Mouse (Mus musculus) spleen, embryonic (tissue): ENCODE data around the gene Gm17190.
"Not testable (repeated sequence)": the region's sequence is repeated elsewhere in the genome, so short reads cannot be mapped to it uniquely, and the experiment has no call there.

ENCODE experiments used
- CTCF ChIA-PET: fragments of 350-600 bp; sonication (Branson Sonifier 250); formaldehyde crosslinking; loops from one replicate; lab custom pipeline; 2022; lab: Charles Lee

The Gm17190 gene

DNA sequence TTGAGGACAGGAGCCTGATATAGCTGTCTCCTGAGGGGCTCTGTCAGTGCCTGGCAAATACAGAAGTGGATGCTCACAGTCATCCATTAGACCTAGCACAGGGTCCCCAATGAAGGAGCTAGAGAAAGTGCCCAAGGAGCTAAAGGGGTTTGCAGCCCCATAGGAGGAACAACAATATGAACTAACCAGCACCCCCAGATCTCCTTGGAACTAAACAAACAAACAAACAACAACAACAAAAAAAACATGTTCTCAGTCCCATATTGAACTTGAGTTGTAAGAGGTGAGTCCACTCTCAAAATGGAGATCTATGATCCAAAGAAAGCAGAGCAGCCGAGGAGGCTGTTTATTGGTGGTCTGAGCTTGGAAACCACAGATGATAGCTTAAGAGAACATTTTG lies at the start of gene Gm17190:
Gm17190 (plus strand) TSS at position 301 of the 400 bp plus-strand sequence.
- CTCF ChIA-PET = not testable (repeated sequence)

DNA sequence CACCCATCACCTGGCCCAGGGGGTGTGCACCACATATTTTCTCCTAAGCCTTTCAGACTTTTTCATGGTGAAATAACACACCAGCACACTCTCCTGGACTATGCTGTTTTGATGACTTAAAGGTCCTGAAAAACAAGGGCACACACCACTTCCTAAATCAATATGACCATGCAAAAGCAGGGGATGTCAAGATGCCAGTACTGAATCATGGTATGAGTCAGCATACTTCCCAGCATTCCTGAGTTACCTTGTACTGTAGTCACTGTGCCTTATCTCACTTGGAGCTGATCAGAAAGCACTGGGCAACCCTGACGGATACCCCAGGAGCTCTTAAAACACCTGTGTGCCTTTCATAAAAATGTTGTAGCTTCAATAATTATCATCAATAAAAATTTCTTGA lies 42.3 kb upstream of the Gm17190 start:
- CTCF ChIA-PET = no interaction called here

DNA sequence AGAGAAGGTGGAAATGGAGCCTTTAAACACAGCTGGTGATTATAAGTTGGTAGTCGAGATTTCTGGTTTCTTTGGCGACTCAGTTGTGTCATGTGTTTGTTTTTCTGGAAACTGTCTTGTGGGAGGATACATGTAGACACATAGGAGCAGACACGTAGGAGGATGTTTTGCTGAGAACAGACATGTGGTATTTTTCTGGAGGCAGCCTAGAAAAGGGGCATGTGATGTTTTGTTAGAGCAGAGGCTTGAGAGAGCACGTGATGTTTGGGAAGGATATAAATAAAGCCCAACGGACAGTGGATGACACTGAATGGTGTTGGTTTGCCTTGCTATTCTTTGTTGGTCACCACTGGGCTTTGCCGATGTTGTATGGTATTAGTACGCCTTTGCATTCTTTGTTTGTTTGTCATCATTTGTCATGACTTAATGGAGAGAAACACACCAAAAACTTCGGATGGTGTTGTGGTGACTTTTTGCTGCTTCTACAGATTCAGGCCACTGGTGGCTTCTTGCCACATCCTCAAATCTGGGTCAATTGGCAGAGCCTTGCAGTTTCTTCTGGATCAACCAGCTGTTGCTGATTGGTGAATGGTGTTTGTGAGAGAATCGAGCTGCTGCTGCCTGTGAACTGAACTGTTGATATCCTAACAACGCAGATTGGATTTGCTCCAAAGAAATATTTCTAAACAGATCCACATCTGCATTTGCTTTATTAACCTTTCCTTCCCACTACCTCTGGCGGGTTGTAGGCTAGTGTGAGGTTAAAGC lies 41.4 kb upstream of the Gm17190 start:
- CTCF ChIA-PET = no interaction called here

DNA sequence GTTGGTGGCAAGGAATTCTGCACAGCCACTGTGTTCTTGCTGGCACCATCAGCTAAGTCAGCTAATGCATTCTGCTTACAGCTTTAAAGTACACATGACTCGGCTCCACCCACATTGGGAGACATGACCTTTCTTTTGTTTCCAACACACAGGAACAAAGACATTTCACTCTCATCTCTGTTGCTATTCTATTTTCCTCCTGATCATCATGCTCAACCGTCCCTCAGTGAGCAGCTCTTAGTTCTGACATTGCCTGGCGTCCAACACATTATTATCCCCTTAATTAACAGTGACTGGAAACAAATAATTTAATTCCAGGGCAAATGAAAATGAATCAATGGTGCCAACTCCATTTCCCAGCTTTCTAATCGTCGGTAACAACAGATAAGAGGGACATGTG lies 36.5 kb upstream of the Gm17190 start:
- CTCF ChIA-PET = no interaction called here

DNA sequence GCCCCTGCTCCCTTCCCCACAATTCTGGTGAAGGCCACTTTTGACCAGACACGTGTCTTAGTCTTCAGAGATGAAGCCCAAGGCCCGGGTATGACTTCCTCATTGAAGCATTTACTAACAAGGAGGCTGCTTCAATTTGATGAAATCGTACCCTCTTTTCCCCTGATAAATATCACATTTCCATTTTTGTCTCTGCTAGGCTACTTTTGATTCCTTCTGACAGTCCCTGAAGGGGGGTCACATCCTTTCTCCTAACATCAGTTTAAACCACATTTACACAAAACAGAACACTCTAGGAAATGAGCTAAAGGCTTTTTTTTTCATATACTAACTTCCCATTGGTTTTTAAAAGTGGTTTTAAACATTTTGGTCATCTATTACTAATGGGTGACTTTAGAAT lies 29.1 kb upstream of the Gm17190 start:
- CTCF ChIA-PET = interaction anchor here (0.7 kb wide), 1 partner anchor 13 kb away, joined by 27 read pairs; no protein-coding TSS in a partner anchor

DNA sequence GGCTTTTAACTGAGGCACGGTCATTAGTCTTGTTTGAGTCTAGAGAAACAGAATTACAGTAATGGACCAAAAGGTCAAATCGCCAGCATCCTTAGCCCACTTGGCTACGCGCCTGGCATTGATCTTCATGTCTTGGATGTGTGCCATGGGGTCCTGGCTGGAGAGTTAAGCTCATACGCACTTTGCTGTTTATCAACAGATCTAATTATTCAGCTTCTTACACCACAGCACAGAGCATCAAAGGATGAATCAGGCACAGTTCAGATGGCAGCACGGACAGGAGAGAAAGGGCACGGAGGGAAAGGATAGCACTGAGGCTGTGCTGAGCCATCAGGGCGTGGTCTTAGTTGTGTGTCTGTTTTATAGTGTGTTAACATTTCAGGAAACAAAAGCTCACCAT lies 8.3 kb upstream of the Gm17190 start:
- CTCF ChIA-PET = no interaction called here

DNA sequence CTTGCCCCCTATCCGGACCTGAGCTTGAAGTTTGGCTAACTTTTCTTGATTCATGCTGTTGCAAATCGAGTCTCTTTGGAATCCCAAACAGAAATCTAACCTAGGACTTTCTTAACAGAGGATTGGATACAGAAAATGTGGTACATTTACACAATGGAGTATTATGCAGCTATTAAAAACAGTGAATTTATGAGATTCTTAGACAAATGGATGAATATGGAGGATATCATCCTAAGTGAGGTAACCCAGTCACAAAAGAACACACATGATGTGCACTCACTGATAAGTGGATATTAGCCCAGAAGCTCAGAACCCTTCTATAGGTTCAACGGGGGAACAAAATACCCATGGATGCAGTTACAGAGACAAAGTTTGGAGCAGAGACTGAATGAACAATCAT lies 578 bp upstream of the Gm17190 start, which contains the start of gene Gm20075:
Gm20075 (minus strand) TSS at position 101 of the 400 bp plus-strand sequence.
- CTCF ChIA-PET = not testable (repeated sequence)

DNA sequence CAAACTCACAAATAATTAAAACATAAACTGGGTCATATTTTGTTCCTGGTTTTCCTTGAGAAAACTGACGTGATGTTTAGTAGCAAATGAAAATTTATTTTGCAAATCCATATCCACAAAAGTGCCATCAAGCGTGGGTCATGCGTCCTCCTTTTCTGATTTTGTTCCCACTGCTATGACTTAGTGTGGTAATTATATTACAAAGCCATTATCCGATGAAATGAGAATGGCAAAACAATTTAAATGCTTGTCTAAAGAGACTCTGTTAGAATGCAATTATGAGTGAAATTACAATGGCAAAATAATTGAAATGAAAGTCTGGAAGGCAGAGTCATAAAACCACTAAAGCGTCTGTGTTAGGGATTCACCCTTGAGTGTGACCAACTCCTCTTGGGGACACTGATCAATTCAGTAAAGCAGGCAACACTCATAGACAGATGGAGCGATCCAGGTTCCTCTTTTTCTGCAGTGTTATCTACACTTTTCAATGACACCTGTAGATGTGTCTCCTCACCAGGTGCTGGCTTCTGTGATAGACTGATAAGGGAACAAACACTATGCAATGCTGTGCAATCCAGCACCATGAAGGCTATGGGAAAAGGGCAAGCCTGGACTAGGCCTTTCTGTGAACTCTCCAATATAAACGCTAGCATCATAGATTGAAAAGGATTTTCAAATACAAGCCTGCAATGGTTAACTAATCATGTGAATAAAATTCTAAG lies 3.9 kb downstream of the Gm17190 start:
- CTCF ChIA-PET = no interaction called here

DNA sequence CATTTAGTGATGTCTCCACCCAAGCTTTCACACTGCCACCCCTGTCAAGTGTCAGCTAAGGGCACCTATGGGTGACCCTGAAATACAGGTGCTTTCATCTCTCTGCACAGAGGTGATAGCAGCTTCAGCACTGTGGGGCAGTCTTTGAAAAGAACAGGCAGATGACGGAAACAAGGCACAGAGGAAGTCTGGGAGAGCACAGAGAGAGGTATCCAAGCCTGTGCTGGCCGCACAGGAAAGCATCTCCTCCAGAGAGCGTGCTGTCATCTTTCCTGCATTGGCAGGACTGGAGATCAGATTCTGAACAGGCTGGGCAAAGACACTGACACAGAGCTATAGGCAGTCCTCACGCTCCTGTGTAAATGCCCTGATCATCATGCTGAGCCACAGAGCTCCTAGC lies 9.1 kb downstream of the Gm17190 start:
- CTCF ChIA-PET = no interaction called here

DNA sequence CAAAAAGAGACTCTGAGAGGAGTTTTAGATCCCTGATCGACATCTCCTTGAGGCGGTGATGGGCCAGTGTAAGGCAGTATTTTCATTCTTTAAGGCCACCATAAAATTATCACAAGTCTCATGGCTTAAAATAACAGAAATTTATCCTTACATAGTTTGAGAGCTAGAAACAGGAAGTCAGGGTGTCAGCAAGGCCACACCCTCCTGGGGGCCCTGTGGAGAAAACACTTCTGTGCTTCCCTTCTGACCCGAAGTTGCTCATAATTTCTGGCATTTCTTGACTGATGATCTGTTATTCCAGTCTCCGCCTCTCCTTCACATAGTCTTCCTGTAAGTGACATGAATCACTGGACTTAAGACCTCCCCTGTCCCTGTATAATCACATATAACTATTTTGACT lies 24.5 kb downstream of the Gm17190 start:
- CTCF ChIA-PET = no interaction called here

DNA sequence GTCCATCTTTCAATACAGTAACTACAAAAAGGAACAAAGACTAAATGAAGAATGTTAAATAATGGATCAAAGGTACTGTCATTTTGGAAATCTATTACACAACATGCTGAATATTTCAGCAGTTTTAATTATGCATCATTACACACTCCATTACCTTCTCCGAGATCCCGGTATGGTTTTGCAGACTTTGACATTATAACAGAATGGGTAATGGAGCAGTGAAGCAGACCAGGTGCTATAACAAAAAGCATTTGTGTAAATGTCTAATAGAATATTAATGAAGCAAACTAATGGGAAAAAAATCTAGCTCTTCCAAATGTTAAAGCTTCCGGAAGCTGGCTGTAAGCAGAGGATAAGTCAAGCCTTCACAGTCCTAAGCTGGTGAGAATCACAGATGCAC lies 28.9 kb downstream of the Gm17190 start:
- CTCF ChIA-PET = no interaction called here

DNA sequence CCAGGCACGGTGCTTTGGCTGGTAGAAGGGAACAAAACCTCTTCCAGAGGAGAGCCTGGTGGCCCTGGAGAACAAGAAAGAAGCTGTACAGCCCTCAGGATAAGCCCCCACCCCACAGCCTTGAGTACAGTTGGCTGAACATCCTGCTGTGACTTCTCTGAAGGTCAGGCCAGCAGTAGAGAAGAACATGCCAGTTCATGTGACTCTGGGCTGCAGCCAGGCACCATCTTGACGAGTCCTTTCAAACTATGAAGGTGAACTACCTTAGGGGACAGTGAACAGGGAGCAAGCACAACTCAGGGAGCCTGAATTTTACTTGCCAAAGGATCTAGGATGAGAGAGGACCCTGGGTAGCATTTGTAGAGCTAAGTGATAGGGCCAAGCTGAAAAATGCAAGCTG lies 30.9 kb downstream of the Gm17190 start:
- CTCF ChIA-PET = no interaction called here

DNA sequence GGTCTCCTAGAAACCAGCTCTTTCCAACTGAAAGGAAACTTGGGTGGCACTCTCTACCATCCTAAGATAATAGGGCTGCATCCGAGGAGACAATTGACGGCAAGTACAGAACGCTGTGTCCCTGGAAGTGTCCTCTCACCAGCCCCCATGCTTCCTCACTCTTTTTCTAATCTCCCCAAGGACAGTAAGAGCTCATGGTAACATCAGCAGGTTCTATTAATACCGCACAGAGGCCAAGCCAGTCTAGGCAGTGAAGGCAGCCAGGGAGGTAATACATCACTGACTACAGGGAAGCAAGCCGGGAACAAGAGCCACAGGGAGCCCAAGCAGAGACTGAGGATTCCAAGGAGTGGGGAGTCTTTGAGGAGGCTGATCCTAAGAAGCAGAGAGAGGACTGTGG lies 43.2 kb downstream of the Gm17190 start:
- CTCF ChIA-PET = no interaction called here

DNA sequence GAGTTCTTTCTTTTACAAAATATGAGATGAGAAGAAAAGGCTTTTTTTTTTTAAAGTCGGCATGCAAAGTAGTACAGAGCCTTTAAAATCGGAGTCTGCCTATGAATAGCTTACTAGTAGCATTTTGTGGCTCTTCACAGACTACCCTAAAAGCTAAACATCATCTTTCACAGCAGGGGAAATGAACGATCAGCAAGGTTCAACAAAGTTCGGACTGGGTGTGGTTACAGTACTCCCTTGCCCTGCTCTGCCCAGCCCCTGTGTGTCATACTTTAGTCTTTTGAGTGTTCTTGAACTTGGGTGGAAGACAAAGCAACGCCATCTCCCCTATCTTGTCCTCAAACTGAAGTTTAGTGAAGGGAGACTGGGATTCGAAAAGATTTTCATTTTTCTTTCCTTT lies 44.8 kb downstream of the Gm17190 start:
- CTCF ChIA-PET = interaction anchor here (0.8 kb wide), 1 partner anchor 12 kb away, joined by 3 read pairs; no protein-coding TSS in a partner anchor

DNA sequence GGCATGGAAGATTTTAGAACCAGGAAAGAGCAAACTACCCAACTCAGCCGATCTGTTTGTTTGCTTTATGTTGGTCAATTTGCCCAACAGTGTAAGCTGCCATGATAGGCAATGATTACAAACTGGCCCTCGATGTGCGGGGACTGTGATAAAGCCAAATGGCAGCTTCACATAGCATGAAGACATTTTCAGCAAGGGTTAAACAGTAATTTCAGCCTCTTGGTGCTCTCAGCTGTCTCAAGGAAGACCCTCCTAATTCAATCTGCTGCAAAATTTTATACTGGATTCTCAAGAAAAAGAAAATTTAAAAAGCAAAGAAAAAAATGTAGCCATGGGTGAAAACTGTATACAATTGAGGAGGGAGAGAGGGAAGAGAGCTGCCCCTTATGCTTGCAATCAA lies 47.2 kb downstream of the Gm17190 start:
- CTCF ChIA-PET = no interaction called here

DNA sequence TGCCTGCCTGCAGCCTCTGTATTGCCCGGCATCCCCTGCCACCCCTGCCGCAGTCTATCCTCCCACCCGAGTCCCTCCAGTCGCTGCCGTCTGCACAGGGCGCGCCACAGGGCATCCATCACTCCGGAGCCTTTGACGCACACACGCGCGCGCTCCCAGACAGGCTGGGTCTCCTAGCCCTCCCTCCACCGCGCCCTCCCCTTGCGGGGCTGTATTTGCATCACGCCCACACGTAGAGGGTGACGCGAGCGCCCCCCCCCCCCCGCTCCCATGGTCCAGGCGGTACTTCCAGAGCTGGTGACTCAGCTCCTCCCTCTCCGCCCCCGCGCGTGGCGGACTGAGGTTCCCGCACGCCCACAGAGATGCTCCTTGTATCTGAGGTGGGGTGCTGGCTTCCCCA lies 49.2 kb downstream of the Gm17190 start:
- CTCF ChIA-PET = interaction anchor here (0.6 kb wide), 1 partner anchor 166 kb away, joined by 6 read pairs; no protein-coding TSS in a partner anchor

DNA sequence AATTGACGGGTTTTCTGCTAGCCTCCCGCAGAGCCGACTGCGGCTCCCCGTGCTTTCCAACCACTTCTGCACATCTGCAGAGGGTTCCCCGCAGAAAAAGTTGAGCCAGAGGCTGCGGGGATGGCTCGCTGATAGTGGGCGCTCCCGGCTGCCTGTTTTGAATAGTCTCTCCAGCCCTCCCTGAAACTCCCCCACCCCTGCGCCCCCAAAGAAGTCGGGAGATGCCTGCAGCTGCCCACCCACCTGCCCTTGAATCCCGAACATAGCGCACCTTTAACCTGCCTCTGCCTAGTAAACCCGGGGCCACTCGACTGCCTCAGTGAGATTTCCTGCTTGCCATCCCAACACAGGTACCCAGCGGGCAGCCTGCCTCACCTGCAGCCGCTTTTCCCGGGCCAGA lies 50.1 kb downstream of the Gm17190 start:
- CTCF ChIA-PET = no interaction called here

DNA sequence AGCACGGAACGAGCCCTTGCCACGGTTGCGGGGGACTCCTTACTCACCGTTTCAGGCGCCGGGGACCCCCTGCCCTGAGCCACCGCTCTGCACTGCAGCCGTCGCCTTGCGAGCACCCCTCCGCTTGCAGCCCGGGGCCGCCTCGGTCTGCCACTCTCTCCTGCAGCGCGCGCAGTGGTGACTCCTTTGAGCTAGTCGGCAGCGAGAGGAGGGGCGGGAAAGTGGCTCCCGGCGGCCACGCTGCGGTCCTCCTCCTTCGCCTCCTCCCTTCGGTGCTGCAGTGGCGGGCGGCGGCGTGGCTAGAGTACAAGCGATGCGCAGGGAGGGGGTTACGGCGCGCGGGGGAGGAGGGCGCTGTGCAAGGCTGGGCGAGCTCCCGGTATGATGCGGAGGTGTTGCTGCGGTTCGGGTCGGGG lies 50.6 kb downstream of the Gm17190 start, which contains the start of gene Sv2c:
Sv2c (minus strand) TSS at position 177 of the 416 bp plus-strand sequence.
- CTCF ChIA-PET = interaction anchor here (0.8 kb wide), 1 partner anchor 72 kb away, joined by 24 read pairs; no protein-coding TSS in a partner anchor
